Mouse (Mus musculus) hindbrain, embryonic 10.5 days (tissue): ENCODE results near the gene Myf5. TPM values are rescaled to one million over a fixed set of nuclear protein-coding genes. Genes with fewer than 3 reads are reported as not detected.

Experiments used
- DNase-seq: peaks from one replicate; pipeline ENCODE4 v3.0.0-alpha.2; 2017; ENCODE audit warnings: low spot score
- H3K27ac ChIP-seq: fragments of 300-500 bp; sonication (generic); 2 replicates; pipeline ENCODE4 v1.5.1; 2016; ENCODE audit warnings: mild to moderate bottlenecking, moderate library complexity
- H3K27me3 ChIP-seq: fragments of 300-500 bp; sonication (generic); 2 replicates; pipeline ENCODE4 v1.6.1; 2016; ENCODE audit warnings: mild to moderate bottlenecking; ENCODE audit not compliant: poor library complexity, insufficient read depth, severe bottlenecking
- H3K36me3 ChIP-seq: fragments of 300-500 bp; sonication (generic); 2 replicates; pipeline ENCODE4 v1.6.1; 2016; ENCODE audit warnings: mild to moderate bottlenecking, moderate library complexity
- H3K4me1 ChIP-seq: fragments of 300-500 bp; sonication (generic); replicated peaks from 2 replicates; pipeline ENCODE4 v1.6.1; 2016; ENCODE audit warnings: mild to moderate bottlenecking
- H3K4me3 ChIP-seq: fragments of 300-500 bp; sonication (generic); 2 replicates; pipeline ENCODE4 v1.5.1; 2016; ENCODE audit warnings: mild to moderate bottlenecking, moderate library complexity
- H3K9me3 ChIP-seq: fragments of 300-500 bp; sonication (generic); 2 replicates; pipeline ENCODE4 v1.6.1; 2016; ENCODE audit warnings: mild to moderate bottlenecking, moderate library complexity
- WGBS: fragments of 180-500 bp; shearing (Covaris S2); methylation state at CpG from one replicate; pipeline ENCODE4 v1.1.7; 2016; 5-methylcytosine and 5-hydroxymethylcytosine counted together
- polyA plus RNA-seq: library from polyadenylated mRNA; unstranded; fragments of >200 nt; fragmentation: Nextera tagmentation; extraction: Ambion mirVana; gene quantifications from 2 replicates; pipeline ENCODE4 v1.2.1, GENCODE M21; 2016

Myf5 gene
- 1.1 and 4.3 TPM in 2 replicates for polyA plus RNA-seq

DNA sequence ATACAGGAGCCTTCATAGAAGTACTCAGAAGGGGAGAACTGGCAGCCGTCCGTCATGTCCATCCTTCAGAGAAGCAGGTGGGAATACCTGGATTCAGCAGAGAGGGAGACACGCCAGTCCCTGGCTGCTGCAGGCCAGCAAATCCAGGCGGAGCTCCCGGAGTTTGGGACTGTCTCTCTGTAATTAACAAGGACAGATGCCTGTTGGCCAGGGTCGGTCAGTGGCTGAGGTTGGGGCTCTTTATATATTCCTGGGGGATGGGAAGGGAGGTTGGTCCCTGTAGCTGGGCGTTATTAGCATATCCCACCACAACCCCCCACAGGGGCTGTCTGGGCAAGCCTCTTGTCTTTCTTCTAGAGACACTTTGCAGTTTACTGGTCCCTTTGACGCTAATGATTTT is at the start of gene Myf5:
TSS of gene Myf5 (minus strand) at position 265 of the 400 bp plus-strand sequence.
- no peaks in the 10 kb centered on the region for H3K36me3 ChIP-seq
- H3K27ac ChIP-seq: no peak within 1 kb of the TSS
- DNase-seq: no peak
- WGBS: 73% methylated on average over 8 of the region's 8 CpGs
- H3K4me1 ChIP-seq: peaks cover 18% of the 10 kb centered on the region
- no peak within 1 kb of the TSS for H3K4me3 ChIP-seq
- H3K27me3 ChIP-seq: 0 out of 2 replicates have a peak, but pooled peaks cover 4% of the 10 kb centered on the region
- no peaks in the 10 kb centered on the region for H3K9me3 ChIP-seq

DNA sequence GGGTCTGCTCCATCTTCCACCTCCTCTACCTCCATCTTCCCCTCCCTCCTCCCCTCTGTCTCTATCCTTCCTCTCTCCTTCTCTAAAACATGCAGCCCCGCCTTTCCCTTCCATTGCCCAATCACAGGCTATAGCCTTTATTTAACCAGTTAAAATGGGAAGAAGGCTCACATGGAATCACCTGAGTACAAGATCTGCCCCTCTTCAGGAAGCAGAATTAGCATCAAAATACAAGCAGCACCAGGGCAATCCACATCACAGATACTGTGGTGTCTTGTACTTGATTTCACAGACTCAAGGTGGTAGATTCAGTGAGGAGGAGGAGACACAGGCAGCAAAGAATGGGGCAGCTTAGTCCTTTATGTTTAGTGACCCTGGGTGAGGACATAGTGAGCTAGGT is 42.8 kb upstream of the Myf5 start:
- Histone ChIP-seq H3K36me3 (no peaks in the 10 kb centered on the region), H3K4me3 (no peak overlapping the region)
- 71% methylated on average over 1 of the region's 1 CpGs for WGBS

DNA sequence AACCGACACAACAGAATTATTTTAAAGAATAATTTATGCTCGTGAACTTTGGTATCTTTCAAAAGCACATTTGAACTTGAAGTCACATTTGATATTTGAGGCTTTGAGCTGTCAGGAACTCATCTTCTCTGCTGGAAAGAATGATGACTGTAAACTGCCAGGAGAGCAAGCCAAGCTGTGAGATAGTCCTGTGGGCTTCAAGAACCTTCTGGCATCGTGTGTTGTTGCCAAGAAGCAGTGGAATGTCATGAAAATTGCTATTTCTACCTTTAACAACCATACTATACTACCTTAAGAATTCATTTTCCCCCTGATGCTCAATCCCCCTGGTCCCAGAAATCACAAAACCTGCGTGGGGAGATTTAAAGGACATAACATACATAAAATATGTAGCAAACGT is 33.3 kb upstream of the Myf5 start:
- H3K4me1 ChIP-seq: no peaks in the 10 kb centered on the region
- no peaks in the 10 kb centered on the region for H3K9me3 ChIP-seq
- no peak overlapping the region for H3K27ac ChIP-seq
- WGBS: 85% methylated on average over 5 of the region's 5 CpGs
- no peaks in the 10 kb centered on the region for H3K36me3 ChIP-seq
- H3K4me3 ChIP-seq: no peak overlapping the region
- DNase-seq: no peak
- H3K27me3 ChIP-seq: no peaks in the 10 kb centered on the region

More for the DNA sequence above, 42.8 kb upstream of the Myf5 start:
- H3K27me3 ChIP-seq: no peaks in the 10 kb centered on the region
- no peaks in the 10 kb centered on the region for H3K4me1 ChIP-seq
- no peak overlapping the region for H3K27ac ChIP-seq
- DNase-seq: no peak
- H3K9me3 ChIP-seq: no peaks in the 10 kb centered on the region

DNA sequence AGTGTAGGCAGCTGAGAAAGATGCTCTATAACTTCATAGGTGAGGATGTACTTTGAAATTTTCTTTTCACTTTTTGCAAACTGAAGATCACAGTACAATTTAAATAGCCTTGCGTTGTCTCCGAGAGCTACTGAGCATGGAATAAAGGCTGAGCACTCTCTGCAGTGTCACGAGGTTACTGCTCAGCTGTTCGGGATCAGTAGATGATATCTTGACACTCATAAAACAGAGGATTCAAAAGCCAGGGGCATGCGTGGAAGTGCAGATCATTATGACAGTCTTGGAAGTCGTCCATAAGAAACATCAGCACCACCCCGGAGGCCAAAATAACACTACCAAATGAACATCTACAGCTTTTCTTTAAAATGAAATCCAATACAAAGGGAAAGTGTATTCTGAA is 30.7 kb upstream of the Myf5 start:
- Histone ChIP-seq H3K9me3 (no peaks in the 10 kb centered on the region), H3K4me1 (no peaks in the 10 kb centered on the region), H3K36me3 (no peaks in the 10 kb centered on the region), H3K27ac (no peak overlapping the region), H3K4me3 (no peak overlapping the region), H3K27me3 (no peaks in the 10 kb centered on the region)
- DNase-seq: no peak
- WGBS: 86% methylated on average over 7 of the region's 7 CpGs

DNA sequence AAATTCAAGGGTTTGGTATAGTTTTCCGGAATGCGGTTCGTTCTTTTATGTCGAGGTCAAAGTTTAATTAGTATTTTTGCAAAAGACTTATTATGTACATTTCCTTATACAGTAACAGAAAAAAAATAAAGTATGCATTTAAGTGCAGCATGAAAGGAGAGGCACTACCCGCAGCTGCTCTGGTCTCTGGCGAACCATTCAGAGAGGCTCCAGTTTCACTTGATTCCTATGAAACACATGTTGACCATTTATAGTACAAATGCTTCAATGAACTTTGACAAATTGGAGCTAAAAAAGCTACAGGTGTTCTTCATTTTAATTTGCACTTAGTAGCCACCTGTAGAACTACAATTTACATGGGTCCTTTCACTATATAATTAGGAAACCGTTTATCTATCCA is 28.8 kb upstream of the Myf5 start:
- no peak overlapping the region for H3K4me3 ChIP-seq
- DNase-seq: no peak

DNA sequence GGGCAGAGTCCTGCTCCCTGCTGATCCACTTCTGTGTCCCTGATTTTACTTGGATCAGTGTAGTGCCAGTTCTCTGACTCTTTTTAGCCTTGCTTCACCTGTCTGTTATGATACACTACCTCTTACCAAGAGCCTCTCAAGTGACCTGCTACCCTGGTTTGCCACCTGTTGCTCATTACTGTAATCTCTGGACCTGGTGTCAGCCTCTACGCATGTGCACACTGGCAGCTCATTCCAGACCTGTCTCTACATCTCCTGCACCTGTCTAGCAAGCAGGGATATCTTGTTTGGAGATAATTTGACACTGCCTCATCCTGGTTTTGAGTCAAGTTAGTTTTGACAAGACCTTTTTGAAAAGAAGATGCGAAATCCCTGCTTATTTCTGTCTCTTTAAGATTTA is 20.5 kb upstream of the Myf5 start:
- 83% methylated on average over 2 of the region's 2 CpGs for WGBS
- Histone ChIP-seq H3K27me3 (no peaks in the 10 kb centered on the region), H3K4me1 (no peaks in the 10 kb centered on the region), H3K36me3 (no peaks in the 10 kb centered on the region), H3K27ac (no peak overlapping the region), H3K4me3 (no peak overlapping the region), H3K9me3 (no peaks in the 10 kb centered on the region)
- no peak for DNase-seq

More for the DNA sequence above, 28.8 kb upstream of the Myf5 start:
- Histone ChIP-seq H3K27ac (no peak overlapping the region), H3K9me3 (no peaks in the 10 kb centered on the region), H3K4me1 (no peaks in the 10 kb centered on the region), H3K36me3 (no peaks in the 10 kb centered on the region), H3K27me3 (no peaks in the 10 kb centered on the region)
- WGBS: 86% methylated on average over 7 of the region's 7 CpGs

DNA sequence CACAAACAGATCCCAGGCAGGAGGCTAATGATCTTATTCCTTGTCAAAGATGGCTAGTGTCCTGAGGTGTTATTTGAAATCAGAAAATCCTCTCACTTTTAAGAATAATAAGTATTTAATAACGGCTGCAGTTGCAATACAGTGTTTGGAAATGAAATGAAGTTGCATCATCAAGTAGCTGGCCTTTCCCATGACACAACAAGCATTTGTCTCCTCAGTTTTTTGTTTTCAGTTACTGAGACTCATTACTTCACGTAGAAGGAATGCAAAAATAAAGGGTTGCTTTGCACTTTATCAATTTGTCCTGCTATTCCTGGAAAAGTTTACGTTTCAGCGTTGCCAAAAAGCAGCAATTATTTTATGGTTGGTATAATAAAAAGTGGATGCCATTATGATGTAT is 17.5 kb upstream of the Myf5 start:
- no peaks in the 10 kb centered on the region for H3K27me3 ChIP-seq
- no peaks in the 10 kb centered on the region for H3K4me1 ChIP-seq
- H3K4me3 ChIP-seq: no peak overlapping the region
- H3K27ac ChIP-seq: no peak overlapping the region
- DNase-seq: no peak
- no peaks in the 10 kb centered on the region for H3K36me3 ChIP-seq
- WGBS: 87% methylated on average over 4 of the region's 4 CpGs
- H3K9me3 ChIP-seq: no peaks in the 10 kb centered on the region

DNA sequence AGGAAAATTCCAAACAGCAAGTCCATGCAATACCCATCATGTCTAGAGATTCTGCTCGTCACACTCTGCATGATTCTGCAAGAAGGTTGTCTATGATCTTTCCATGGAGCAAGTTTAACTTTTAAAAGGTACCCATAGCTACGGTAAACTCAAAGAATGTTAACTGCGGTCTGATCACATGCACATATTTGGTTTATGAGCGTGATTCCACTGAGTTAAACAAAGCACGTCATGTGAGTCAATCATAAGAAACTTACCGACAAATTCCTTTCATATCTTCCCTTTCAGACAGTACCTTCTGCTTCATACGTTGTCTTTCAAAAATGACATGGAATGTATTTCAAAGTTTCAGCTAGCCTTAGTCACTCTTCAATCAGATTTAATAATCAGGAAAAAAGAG is 16.3 kb upstream of the Myf5 start:
- no peaks in the 10 kb centered on the region for H3K4me1 ChIP-seq
- no peaks in the 10 kb centered on the region for H3K9me3 ChIP-seq
- 94% methylated on average over 7 of the region's 7 CpGs for WGBS
- H3K27ac ChIP-seq: no peak overlapping the region
- no peak for DNase-seq
- no peaks in the 10 kb centered on the region for H3K27me3 ChIP-seq
- no peaks in the 10 kb centered on the region for H3K36me3 ChIP-seq
- no peak overlapping the region for H3K4me3 ChIP-seq

DNA sequence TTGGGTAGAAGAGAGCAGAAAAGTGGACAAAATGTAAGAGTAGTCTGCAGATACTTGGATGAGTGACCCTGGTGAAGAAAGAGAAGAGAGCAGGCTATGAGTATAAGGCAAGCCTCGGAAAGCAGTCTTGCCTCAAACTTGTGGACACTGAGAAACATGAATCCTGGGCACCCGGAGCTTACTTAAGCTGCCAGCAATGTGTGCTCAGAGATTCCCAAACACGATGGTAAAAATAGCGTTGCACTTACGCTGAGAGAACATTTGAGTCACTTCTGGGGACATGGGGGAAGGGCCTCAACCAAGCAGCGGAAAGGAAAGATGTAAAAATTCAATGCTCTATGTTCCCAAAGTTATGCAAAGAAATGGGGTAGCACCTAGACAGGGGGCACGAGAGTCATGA is 13.7 kb upstream of the Myf5 start:
- Histone ChIP-seq H3K4me1 (no peaks in the 10 kb centered on the region), H3K36me3 (no peaks in the 10 kb centered on the region), H3K9me3 (no peaks in the 10 kb centered on the region), H3K27me3 (no peaks in the 10 kb centered on the region), H3K4me3 (no peak overlapping the region), H3K27ac (no peak overlapping the region)
- WGBS: 91% methylated on average over 7 of the region's 7 CpGs
- no peak for DNase-seq

DNA sequence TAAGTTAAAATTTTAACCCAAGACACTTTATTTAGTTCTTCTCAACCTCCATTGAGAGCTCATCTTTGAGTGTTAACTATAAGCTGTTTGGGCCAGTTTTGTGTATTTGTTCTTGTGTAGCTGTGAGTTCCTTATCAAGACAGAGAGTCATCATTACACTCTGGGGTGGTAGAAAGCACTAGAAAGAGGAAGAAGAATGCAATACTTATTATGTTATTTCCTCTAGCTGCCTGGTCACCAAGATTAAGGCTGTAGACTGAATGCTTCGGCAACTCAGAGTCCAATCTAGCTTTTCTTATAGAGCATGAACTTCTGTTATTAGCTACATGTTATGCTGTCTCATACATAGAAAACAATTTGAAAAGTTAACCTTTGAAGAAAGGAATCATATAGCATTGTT is 10.5 kb upstream of the Myf5 start:
- no peak overlapping the region for H3K27ac ChIP-seq
- no peak overlapping the region for H3K4me3 ChIP-seq
- H3K4me1 ChIP-seq: peaks cover 11% of the 10 kb centered on the region; the same call in 1 of the 2 replicates
- no peak for DNase-seq
- H3K9me3 ChIP-seq: no peaks in the 10 kb centered on the region
- 0 out of 2 replicates have a peak, but pooled peaks cover 10% of the 10 kb centered on the region for H3K27me3 ChIP-seq
- WGBS: 97% methylated on average over 1 of the region's 1 CpGs
- H3K36me3 ChIP-seq: no peaks in the 10 kb centered on the region

DNA sequence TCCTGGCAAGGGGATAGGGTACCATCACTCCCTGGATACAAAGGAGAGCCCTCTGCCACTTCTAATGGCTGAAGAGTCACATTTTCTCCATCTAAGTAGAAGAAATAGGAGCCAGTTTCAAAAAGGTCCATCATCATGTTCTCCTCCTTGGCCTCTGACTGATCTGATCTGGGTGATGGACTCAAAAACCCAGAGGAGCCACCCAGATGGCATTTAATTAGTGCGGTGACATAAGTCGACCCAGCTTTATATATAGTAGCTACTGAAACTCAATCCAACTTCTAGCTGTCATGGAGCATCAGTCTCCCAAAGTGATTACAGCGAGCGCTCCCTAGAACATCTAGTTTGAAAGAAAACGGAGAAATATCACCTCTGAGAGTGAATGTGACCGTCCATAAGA is 8.6 kb upstream of the Myf5 start, which contains the start of gene Myf6:
TSS of gene Myf6 (minus strand) at position 170 of the 400 bp plus-strand sequence.
- WGBS: 86% methylated on average over 6 of the region's 6 CpGs
- peak within 1 kb of the TSS; percentile 24; the same call in 1 of the 2 replicates for H3K4me3 ChIP-seq
- H3K27me3 ChIP-seq: 0 out of 2 replicates have a peak, but pooled peaks cover 10% of the 10 kb centered on the region
- no peak for DNase-seq
- peak within 1 kb of the TSS; percentile 59; the same call in 1 of the 2 replicates for H3K27ac ChIP-seq
- no peaks in the 10 kb centered on the region for H3K9me3 ChIP-seq
- no peaks in the 10 kb centered on the region for H3K36me3 ChIP-seq
- H3K4me1 ChIP-seq: peaks cover 11% of the 10 kb centered on the region; the same call in 1 of the 2 replicates

DNA sequence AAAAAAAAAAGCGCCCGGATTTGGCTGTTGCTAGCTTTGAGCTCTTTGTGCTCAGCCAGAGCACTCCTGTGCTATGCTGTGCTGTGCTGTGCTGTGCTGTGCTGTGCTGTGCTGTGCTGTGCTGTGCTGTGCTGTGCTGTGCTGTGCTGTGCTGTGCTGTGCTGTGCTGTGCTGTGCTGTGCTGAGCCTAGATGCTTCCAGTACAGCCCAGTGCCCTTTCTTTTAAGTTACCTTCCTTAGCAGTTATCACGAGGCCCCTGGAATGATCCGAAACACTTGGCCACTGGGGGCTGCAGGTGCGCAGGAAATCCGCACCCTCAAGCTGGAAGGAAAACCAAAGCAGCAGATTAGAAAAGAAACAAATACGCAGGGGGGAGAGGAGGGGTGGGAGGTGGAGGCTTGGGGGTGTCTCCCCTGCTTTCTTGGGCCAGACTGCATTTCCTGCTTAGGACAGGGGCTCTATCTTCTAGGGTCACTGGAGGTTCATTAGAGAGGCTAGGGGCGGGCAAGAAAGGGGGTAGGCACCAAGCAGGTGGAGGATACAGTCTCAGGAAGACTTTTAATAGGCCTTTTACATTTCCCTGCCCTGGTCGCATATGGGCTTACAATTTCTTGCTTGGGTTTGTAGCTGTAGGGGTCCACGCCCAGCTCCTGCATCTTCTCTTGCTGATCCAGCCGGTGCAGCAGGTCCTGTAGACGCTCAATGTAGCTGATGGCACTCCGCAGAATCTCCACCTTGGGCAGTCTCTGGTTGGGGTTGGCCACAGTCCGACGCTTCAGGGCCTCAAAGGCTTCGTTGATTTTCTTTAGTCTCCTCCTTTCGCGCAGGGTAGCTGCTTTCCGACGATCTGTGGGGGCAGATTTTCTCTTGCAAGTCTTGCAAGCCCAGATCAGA is 7.9 kb upstream of the Myf5 start:
- Histone ChIP-seq H3K27ac (peak overlapping the region; percentile 59; the same call in 1 of the 2 replicates), H3K27me3 (0 out of 2 replicates have a peak, but pooled peaks cover 10% of the 10 kb centered on the region), H3K36me3 (no peaks in the 10 kb centered on the region), H3K9me3 (no peaks in the 10 kb centered on the region), H3K4me1 (peaks cover 12% of the 10 kb centered on the region), H3K4me3 (peak overlapping the region; percentile 24; the same call in 1 of the 2 replicates)
- WGBS: 44% methylated on average over 20 of the region's 20 CpGs
- DNase-seq: no peak
